Mouse (Mus musculus): ENCODE data around the gene Pdx1. TPM values are rescaled to one million over a fixed set of nuclear protein-coding genes. Genes with fewer than 3 reads are reported as not detected.

Gene Pdx1
- total and polyA plus RNA-seq, 3 experiments: not detected

GRCm38 (mm10) chr5:147293127-147293910, 23.6 kb downstream of the Pdx1 start:
- Histone ChIP-seq H3K79me2 (ENCODE audit: control insufficient read depth, insufficient read depth, low read length, poor library complexity) (no peaks in the 10 kb centered on the region; the same call in 1 of the 2 replicates), H3K9me3 (replicated peaks; ENCODE audit: insufficient read depth, low read length) (no peaks in the 10 kb centered on the region), H3K27ac (ENCODE audit: control insufficient read depth, low read depth, low read length) (no peak overlapping the region; the same call in 1 of the 2 replicates), H3K4me1 (ENCODE audit: control insufficient read depth in 1 of 2, insufficient read depth in 2 of 2, low read length in 2 of 2) (peaks cover 0 to 4% of the 10 kb centered on the region in 2 experiments; a peak in 2 of 4 replicates), H3K27me3 (ENCODE audit: control insufficient read depth in 1 of 2, insufficient read depth in 2 of 2, low read length in 2 of 2) (0 out of 4 replicates have a peak, but pooled peaks cover 0 to 2% of the 10 kb centered on the region in 2 experiments), H3K9ac (ENCODE audit: control insufficient read depth, low read depth, low read length, poor library complexity, severe bottlenecking) (peak overlapping the region; percentile 74), H3K36me3 (ENCODE audit: control insufficient read depth in 1 of 2, insufficient read depth in 2 of 2, low read length in 2 of 2) (peaks cover 0 to 3% of the 10 kb centered on the region in 2 experiments; a peak in 1 of 4 replicates), H3K4me3 (ENCODE audit: control insufficient read depth in 1 of 2, insufficient read depth in 1 of 2, low read depth in 2 of 2, low read length in 2 of 2) (peak overlapping the region; percentile 59 to 69)
- peak; percentile 96 for DNase-seq (ENCODE audit: low read depth, low spot score)
- no peak for TF ChIP-seq CHD1 (IDR thresholded peaks at IDR 0.05; ENCODE audit: low read depth, low read length)
- TF ChIP-seq TCF12 (IDR thresholded peaks at IDR 0.05; ENCODE audit: low read depth, low read length): peak; percentile 67
- TF ChIP-seq ZC3H11A (IDR thresholded peaks at IDR 0.05; ENCODE audit: low read depth, low read length): peak; percentile 86
- TF ChIP-seq E2F4 (IDR thresholded peaks at IDR 0.05; ENCODE audit: borderline replicate concordance, low read depth, low read length): no peak
- peak; percentile 85 for TF ChIP-seq MYC (IDR thresholded peaks at IDR 0.05; ENCODE audit: low read depth, low read length)
- no peak for TF ChIP-seq ZNF384 (IDR thresholded peaks at IDR 0.05; ENCODE audit: low read depth, low read length)
- no peak for TF ChIP-seq JUND (IDR thresholded peaks at IDR 0.05; ENCODE audit: low read depth, low read length)
- peak; percentile 13; the same call in 1 of the 2 replicates for TF ChIP-seq USF1 (IDR thresholded peaks at IDR 0.05; ENCODE audit: low read depth, low read length)
- no peak for TF ChIP-seq POLR2AphosphoS2 (IDR thresholded peaks at IDR 0.05; ENCODE audit: low read length)
- TF ChIP-seq SMC3 (IDR thresholded peaks at IDR 0.05; ENCODE audit: low read depth, low read length): peak; percentile 94
- 0 out of 2 replicates have a peak, but pooled peaks have one; percentile 55 for TF ChIP-seq BHLHE40 (IDR thresholded peaks at IDR 0.05; ENCODE audit: borderline replicate concordance, low read depth, low read length)
- no peak for TF ChIP-seq GATA1 (IDR thresholded peaks at IDR 0.05; ENCODE audit: low read depth, low read length)
- TF ChIP-seq CHD2 (IDR thresholded peaks at IDR 0.05; ENCODE audit: low read length): no peak
- TF ChIP-seq UBTF (IDR thresholded peaks at IDR 0.05; ENCODE audit: borderline replicate concordance, insufficient read depth, low read depth, low read length): peak; percentile 53; the same call in 1 of the 2 replicates
- TF ChIP-seq MXI1 (IDR thresholded peaks at IDR 0.05; ENCODE audit: low read depth, low read length): peak; percentile 81
- TF ChIP-seq TBP (IDR thresholded peaks at IDR 0.05; ENCODE audit: low read depth, low read length): peak; percentile 58; the same call in 1 of the 2 replicates
- peak; percentile 45; the same call in 1 of the 2 replicates for TF ChIP-seq RCOR1 (IDR thresholded peaks at IDR 0.05; ENCODE audit: low read depth, low read length)
- no peak for TF ChIP-seq MYB (IDR thresholded peaks at IDR 0.05; ENCODE audit: low read depth, low read length)
- no peak for TF ChIP-seq EP300 (IDR thresholded peaks at IDR 0.05; ENCODE audit: low read depth in 1 of 2, low read length in 2 of 2)
- TF ChIP-seq MAFK (IDR thresholded peaks at IDR 0.05; ENCODE audit: borderline replicate concordance, low read depth, low read length): no peak
- no peak for TF ChIP-seq USF2 (IDR thresholded peaks at IDR 0.05; ENCODE audit: borderline replicate concordance in 1 of 2, insufficient read depth in 1 of 2, low read depth in 1 of 2, low read length in 2 of 2)
- TF ChIP-seq HCFC1 (IDR thresholded peaks at IDR 0.05; ENCODE audit: low read depth, low read length): peak; percentile 64
- TF ChIP-seq NRF1 (IDR thresholded peaks at IDR 0.05; ENCODE audit: insufficient read depth, low read depth, low read length, poor library complexity, severe bottlenecking): peak; percentile 60
- peak; percentile 77 for TF ChIP-seq MAX (IDR thresholded peaks at IDR 0.05; ENCODE audit: low read length)
- 0 out of 2 replicates have a peak, but pooled peaks have one; percentile 28 for TF ChIP-seq MEF2A (IDR thresholded peaks at IDR 0.05; ENCODE audit: extremely low read depth, insufficient replicate concordance, low read depth, low read length, poor library complexity, severe bottlenecking)
- peak; percentile 93 for TF ChIP-seq RAD21 (IDR thresholded peaks at IDR 0.05; ENCODE audit: low read depth, low read length)
- TF ChIP-seq SIN3A (IDR thresholded peaks at IDR 0.05; ENCODE audit: low read length): peak; percentile 80
- TF ChIP-seq NELFE (IDR thresholded peaks at IDR 0.05; ENCODE audit: low read depth, low read length): peak; percentile 54
- TF ChIP-seq ZMIZ1 (IDR thresholded peaks at IDR 0.05; ENCODE audit: low read depth, low read length): no peak
- TF ChIP-seq CTCF (IDR thresholded peaks at IDR 0.05 in 2 of 3, conservative IDR thresholded peaks at IDR 0.05 in 1 of 3; ENCODE audit: control insufficient read depth in 1 of 3, insufficient read depth in 1 of 3, low read depth in 2 of 3, low read length in 3 of 3, poor library complexity in 1 of 3, severe bottlenecking in 1 of 3): peak; percentile 97 to 100 (median 99)
- TF ChIP-seq ETS1 (IDR thresholded peaks at IDR 0.05; ENCODE audit: low read depth, low read length): peak; percentile 70
- peak; percentile 86; the same call in 1 of the 2 replicates for TF ChIP-seq MAZ (IDR thresholded peaks at IDR 0.05; ENCODE audit: low read depth, low read length)
- no peak for TF ChIP-seq POLR2A (IDR thresholded peaks at IDR 0.05; ENCODE audit: control insufficient read depth in 1 of 2, insufficient read depth in 1 of 2, low read depth in 1 of 2, low read length in 2 of 2, poor library complexity in 1 of 2)
- 0 out of 2 replicates have a peak, but pooled peaks have one; percentile 41 for TF ChIP-seq ELF1 (IDR thresholded peaks at IDR 0.05; ENCODE audit: low read depth, low read length)

Data from MEL (cell line).